Mouse (Mus musculus) stomach, embryonic 15.5 days (tissue): Measurements from ENCODE around the gene Ptpro. TPM values are rescaled to one million over a fixed set of nuclear protein-coding genes. Genes with fewer than 3 reads are reported as not detected.

ENCODE experiments used
- ATAC-seq: fragments of 200-750 bp; cut with Nextera tagmentation; 2 replicates; pipeline ENCODE4 v1.8.0; 2017; ENCODE audit warnings: low read depth, moderate number of reproducible peaks, moderate TSS enrichment; ENCODE audit not compliant: insufficient read depth, low FRiP score
- H3K27ac ChIP-seq: fragments of 300-500 bp; sonication (generic); 2 replicates; pipeline ENCODE4 v1.5.1; 2015; ENCODE audit warnings: mild to moderate bottlenecking, inconsistent platforms
- H3K27me3 ChIP-seq: fragments of 300-500 bp; sonication (generic); replicated peaks from 2 replicates; pipeline ENCODE4 v1.6.1; 2015; ENCODE audit warnings: inconsistent platforms
- H3K36me3 ChIP-seq: fragments of 300-500 bp; sonication (generic); 2 replicates; pipeline ENCODE4 v1.6.1; 2015; ENCODE audit warnings: inconsistent platforms
- H3K4me1 ChIP-seq: fragments of 300-500 bp; sonication (generic); 2 replicates; pipeline ENCODE4 v1.6.1; 2015; ENCODE audit warnings: inconsistent platforms
- H3K4me2 ChIP-seq: fragments of 300-500 bp; sonication (generic); 2 replicates; pipeline ENCODE4 v1.6.1; 2015; ENCODE audit warnings: mild to moderate bottlenecking, inconsistent platforms
- H3K4me3 ChIP-seq: fragments of 300-500 bp; sonication (generic); replicated peaks from 2 replicates; pipeline ENCODE4 v1.5.1; 2015; ENCODE audit warnings: inconsistent platforms
- H3K9ac ChIP-seq: fragments of 300-500 bp; sonication (generic); 2 replicates; pipeline ENCODE4 v1.6.1; 2015; ENCODE audit warnings: inconsistent platforms
- H3K9me3 ChIP-seq: fragments of 300-500 bp; sonication (generic); 2 replicates; pipeline ENCODE4 v1.6.1; 2016; ENCODE audit warnings: inconsistent platforms
- WGBS: fragments of 180-500 bp; shearing (Covaris S2); methylation state at CpG from one replicate; pipeline ENCODE4 v1.1.7; 2015; 5-methylcytosine and 5-hydroxymethylcytosine counted together
- polyA plus RNA-seq: library from polyadenylated mRNA; unstranded; fragments of >200 nt; fragmentation: Nextera tagmentation; extraction: Ambion mirVana; gene quantifications from 2 replicates; pipeline ENCODE4 v1.2.1, GENCODE M21; 2015

Ptpro gene
- polyA plus RNA-seq, 1 experiment from 2014 or later: 3.3 TPM

GRCm38 (mm10) chr6:137360166-137360565 is 108.0 kb downstream of the Ptpro start:
- Histone ChIP-seq H3K36me3 (no peaks in the 10 kb centered on the region), H3K9ac (no peak overlapping the region), H3K4me1 (0 out of 2 replicates have a peak, but pooled peaks cover 4% of the 10 kb centered on the region), H3K27ac (no peak overlapping the region), H3K9me3 (no peaks in the 10 kb centered on the region), H3K4me2 (no peak overlapping the region), H3K4me3 (no peak overlapping the region), H3K27me3 (no peaks in the 10 kb centered on the region)
- no peak for ATAC-seq
- 78% methylated on average over 7 of the region's 7 CpGs for WGBS

GRCm38 (mm10) chr6:137362216-137362615 is 110.1 kb downstream of the Ptpro start:
- no peaks in the 10 kb centered on the region for H3K36me3 ChIP-seq

GRCm38 (mm10) chr6:137364681-137365080 is 112.6 kb downstream of the Ptpro start:
- ATAC-seq: no peak
- Histone ChIP-seq H3K36me3 (no peaks in the 10 kb centered on the region), H3K4me2 (no peak overlapping the region), H3K27me3 (no peaks in the 10 kb centered on the region), H3K9me3 (no peaks in the 10 kb centered on the region), H3K4me3 (no peak overlapping the region), H3K4me1 (0 out of 2 replicates have a peak, but pooled peaks cover 4% of the 10 kb centered on the region), H3K27ac (no peak overlapping the region), H3K9ac (no peak overlapping the region)
- 70% methylated on average over 5 of the region's 5 CpGs for WGBS

More at GRCm38 (mm10) chr6:137362216-137362615, 110.1 kb downstream of the Ptpro start:
- no peak overlapping the region for H3K9ac ChIP-seq
- H3K4me3 ChIP-seq: no peak overlapping the region
- H3K27me3 ChIP-seq: no peaks in the 10 kb centered on the region
- H3K4me2 ChIP-seq: no peak overlapping the region
- no peak for ATAC-seq
- 25% methylated on average over 8 of the region's 8 CpGs for WGBS
- 0 out of 2 replicates have a peak, but pooled peaks cover 4% of the 10 kb centered on the region for H3K4me1 ChIP-seq
- no peaks in the 10 kb centered on the region for H3K9me3 ChIP-seq
- H3K27ac ChIP-seq: no peak overlapping the region

GRCm38 (mm10) chr6:137365637-137366036 is 113.5 kb downstream of the Ptpro start:
- Histone ChIP-seq H3K4me2 (no peak overlapping the region), H3K36me3 (no peaks in the 10 kb centered on the region), H3K9ac (no peak overlapping the region), H3K9me3 (no peaks in the 10 kb centered on the region), H3K27me3 (no peaks in the 10 kb centered on the region), H3K4me1 (0 out of 2 replicates have a peak, but pooled peaks cover 4% of the 10 kb centered on the region), H3K4me3 (no peak overlapping the region), H3K27ac (no peak overlapping the region)
- no peak for ATAC-seq
- 78% methylated on average over 2 of the region's 2 CpGs for WGBS

GRCm38 (mm10) chr6:137370745-137371144 is 118.6 kb downstream of the Ptpro start:
- Histone ChIP-seq H3K27ac (no peak overlapping the region), H3K27me3 (no peaks in the 10 kb centered on the region), H3K4me2 (no peak overlapping the region), H3K4me1 (no peaks in the 10 kb centered on the region), H3K4me3 (no peak overlapping the region), H3K9ac (no peak overlapping the region), H3K9me3 (no peaks in the 10 kb centered on the region), H3K36me3 (no peaks in the 10 kb centered on the region)
- 59% methylated on average over 8 of the region's 8 CpGs for WGBS
- ATAC-seq: no peak

GRCm38 (mm10) chr6:137371455-137371854 is 119.3 kb downstream of the Ptpro start:
- Histone ChIP-seq H3K27me3 (no peaks in the 10 kb centered on the region), H3K9me3 (no peaks in the 10 kb centered on the region), H3K4me2 (no peak overlapping the region), H3K4me1 (no peaks in the 10 kb centered on the region), H3K4me3 (no peak overlapping the region), H3K27ac (no peak overlapping the region), H3K36me3 (no peaks in the 10 kb centered on the region), H3K9ac (no peak overlapping the region)
- WGBS: 71% methylated on average over 6 of the region's 6 CpGs
- no peak for ATAC-seq

- H3K27ac ChIP-seq: no peak overlapping the region
- no peaks in the 10 kb centered on the region for H3K36me3 ChIP-seq
- no peaks in the 10 kb centered on the region for H3K4me1 ChIP-seq
- no peak overlapping the region for H3K4me2 ChIP-seq
- no peak overlapping the region for H3K9ac ChIP-seq
- 71% methylated on average over 6 of the region's 6 CpGs for WGBS
- no peak overlapping the region for H3K4me3 ChIP-seq
- no peaks in the 10 kb centered on the region for H3K27me3 ChIP-seq
- ATAC-seq: no peak
- no peaks in the 10 kb centered on the region for H3K9me3 ChIP-seq
Observed at GRCm38 (mm10) chr6:137373920-137374319, 121.8 kb downstream of the Ptpro start.

- H3K9me3 ChIP-seq: no peaks in the 10 kb centered on the region
Observed at GRCm38 (mm10) chr6:137382546-137382945, 130.4 kb downstream of the Ptpro start.

GRCm38 (mm10) chr6:137386344-137386743 is 134.2 kb downstream of the Ptpro start:
- Histone ChIP-seq H3K4me3 (no peak overlapping the region), H3K27ac (no peak overlapping the region), H3K9ac (no peak overlapping the region), H3K27me3 (no peaks in the 10 kb centered on the region), H3K4me1 (no peaks in the 10 kb centered on the region), H3K4me2 (no peak overlapping the region), H3K9me3 (no peaks in the 10 kb centered on the region), H3K36me3 (no peaks in the 10 kb centered on the region)
- WGBS: 83% methylated on average over 4 of the region's 4 CpGs
- ATAC-seq: no peak

More at GRCm38 (mm10) chr6:137382546-137382945, 130.4 kb downstream of the Ptpro start:
- no peak overlapping the region for H3K4me2 ChIP-seq
- no peaks in the 10 kb centered on the region for H3K27me3 ChIP-seq
- 47% methylated on average over 9 of the region's 9 CpGs for WGBS
- no peak overlapping the region for H3K9ac ChIP-seq
- no peak overlapping the region for H3K27ac ChIP-seq
- no peak for ATAC-seq
- no peaks in the 10 kb centered on the region for H3K36me3 ChIP-seq
- H3K4me3 ChIP-seq: no peak overlapping the region
- H3K4me1 ChIP-seq: no peaks in the 10 kb centered on the region

GRCm38 (mm10) chr6:137386935-137387334 is 134.8 kb downstream of the Ptpro start:
- no peak for ATAC-seq
- Histone ChIP-seq H3K27me3 (no peaks in the 10 kb centered on the region), H3K9me3 (no peaks in the 10 kb centered on the region), H3K9ac (no peak overlapping the region), H3K4me1 (no peaks in the 10 kb centered on the region), H3K4me3 (no peak overlapping the region), H3K36me3 (no peaks in the 10 kb centered on the region), H3K4me2 (no peak overlapping the region), H3K27ac (no peak overlapping the region)
- 57% methylated on average over 3 of the region's 4 CpGs for WGBS

GRCm38 (mm10) chr6:137395075-137395474 is 143.0 kb downstream of the Ptpro start:
- no peak overlapping the region for H3K9ac ChIP-seq
- 62% methylated on average over 7 of the region's 7 CpGs for WGBS
- no peaks in the 10 kb centered on the region for H3K9me3 ChIP-seq
- no peaks in the 10 kb centered on the region for H3K27me3 ChIP-seq
- no peak overlapping the region for H3K4me2 ChIP-seq
- no peaks in the 10 kb centered on the region for H3K36me3 ChIP-seq
- no peak overlapping the region for H3K4me3 ChIP-seq
- H3K4me1 ChIP-seq: no peaks in the 10 kb centered on the region
- no peak for ATAC-seq
- no peak overlapping the region for H3K27ac ChIP-seq

- H3K9ac ChIP-seq: no peak overlapping the region
- H3K36me3 ChIP-seq: no peaks in the 10 kb centered on the region
- no peaks in the 10 kb centered on the region for H3K9me3 ChIP-seq
- no peaks in the 10 kb centered on the region for H3K27me3 ChIP-seq
- no peak overlapping the region for H3K4me2 ChIP-seq
- H3K27ac ChIP-seq: no peak overlapping the region
- WGBS: 79% methylated on average over 4 of the region's 4 CpGs
- ATAC-seq: no peak
- H3K4me1 ChIP-seq: no peaks in the 10 kb centered on the region
- H3K4me3 ChIP-seq: no peak overlapping the region
Observed at GRCm38 (mm10) chr6:137396106-137396793, 144.1 kb downstream of the Ptpro start.
